Mouse (Mus musculus) erythroblast, embryonic 14.5 days (primary cell): Measurements from ENCODE around the gene Fbxw11.

Experiments used
- GATA1 ChIP-seq: IDR thresholded peaks from 2 replicates; pipeline ENCODE4 v1.6.1; 2012; ENCODE audit warnings: low read length, inconsistent platforms, mixed read lengths
- TAL1 ChIP-seq: IDR thresholded peaks from 3 replicates; pipeline ENCODE4 v1.6.1; 2012; ENCODE audit warnings: low read length, inconsistent platforms, mixed read lengths

DNA sequence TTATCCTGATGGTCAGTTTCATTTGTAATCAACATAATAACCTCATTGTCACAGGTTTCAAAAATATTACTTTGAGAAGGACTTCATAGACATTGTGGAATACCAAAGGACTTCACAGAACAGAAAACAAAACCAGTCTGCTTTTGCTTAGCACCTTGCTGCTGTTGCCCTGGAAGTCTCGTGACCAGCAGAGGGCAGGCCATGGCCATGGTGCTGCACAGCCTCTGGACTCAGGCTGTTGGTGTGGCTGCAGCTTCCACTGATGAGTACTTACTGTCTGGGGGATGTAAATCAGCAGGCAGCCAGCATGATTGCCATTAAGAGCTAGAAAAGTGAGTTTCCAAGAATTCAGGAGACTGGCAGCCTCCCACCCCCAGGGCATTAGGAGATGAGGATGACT lies 16.8 kb upstream of the Fbxw11 start:
- TF ChIP-seq GATA1 (no peak), TAL1 (no peak)
